Mouse (Mus musculus): ENCODE measurements around the gene Ms4a5.

GRCm38 (mm10) chr19:11234244-11234643 lies 49.4 kb downstream of the Ms4a5 start:
- TF ChIP-seq CTCF (IDR thresholded peaks at IDR 0.05; ENCODE audit: low read depth) (no peak), EP300 (IDR thresholded peaks at IDR 0.05; ENCODE audit: low read depth) (no peak)
